Mouse (Mus musculus): Measurements from ENCODE around the gene Chd6. TPM values are rescaled to one million over a fixed set of nuclear protein-coding genes. Genes with fewer than 3 reads are reported as not detected.

The Chd6 gene
- total RNA-seq, 2 experiments from 2014 or later: 18.0 to 21.0 TPM

- DNase-seq: no peak
- TF ChIP-seq CTCF (IDR thresholded peaks at IDR 0.05): no peak
- peak within 1 kb of the TSS; percentile 71 for H3K4me3 ChIP-seq
- H3K27ac ChIP-seq: peak within 1 kb of the TSS; percentile 17; the same call in 1 of the 2 replicates
- intact Hi-C loops (cut with DNase I): no loop called here
Observed at GRCm38 (mm10) chr2:160912231-160912671, 196.6 kb downstream of the Chd6 start, which contains the start of gene Emilin3. TSS of gene Emilin3 (minus strand) at chr2:160912328.

- H3K27ac ChIP-seq: peak overlapping the region; percentile 17; the same call in 1 of the 2 replicates
- intact Hi-C loops (cut with DNase I): no loop called here
- TF ChIP-seq CTCF (IDR thresholded peaks at IDR 0.05): no peak
- peak overlapping the region; percentile 71 for H3K4me3 ChIP-seq
- DNase-seq: peak; percentile 60
Observed at GRCm38 (mm10) chr2:160911558-160912201, 197.2 kb downstream of the Chd6 start.

GRCm38 (mm10) chr2:160910633-160911032 is 198.2 kb downstream of the Chd6 start:
- Histone ChIP-seq H3K27ac (no peak overlapping the region), H3K4me3 (no peak overlapping the region)
- no peak for TF ChIP-seq CTCF (IDR thresholded peaks at IDR 0.05)
- intact Hi-C loops (cut with DNase I): no loop called here
- DNase-seq: no peak

GRCm38 (mm10) chr2:160908607-160909006 is 200.3 kb downstream of the Chd6 start:
- H3K4me3 ChIP-seq: no peak overlapping the region
- no peak for TF ChIP-seq CTCF (IDR thresholded peaks at IDR 0.05)
- no peak overlapping the region for H3K27ac ChIP-seq
- intact Hi-C loops (cut with DNase I): no loop called here
- peak; percentile 71 for DNase-seq

GRCm38 (mm10) chr2:160906101-160906500 is 202.8 kb downstream of the Chd6 start:
- TF ChIP-seq CTCF (IDR thresholded peaks at IDR 0.05): no peak
- intact Hi-C loops (cut with DNase I): no loop called here
- H3K4me3 ChIP-seq: no peak overlapping the region
- H3K27ac ChIP-seq: no peak overlapping the region
- no peak for DNase-seq

- intact Hi-C loops (cut with DNase I): no loop called here
- DNase-seq: no peak
- no peak overlapping the region for H3K4me3 ChIP-seq
- TF ChIP-seq CTCF (IDR thresholded peaks at IDR 0.05): no peak
- H3K27ac ChIP-seq: no peak overlapping the region
Observed at GRCm38 (mm10) chr2:160905301-160905700, 203.6 kb downstream of the Chd6 start.

GRCm38 (mm10) chr2:160901656-160902412 is 207.0 kb downstream of the Chd6 start:
- intact Hi-C loops (cut with DNase I): no loop called here
- DNase-seq: no peak

More at GRCm38 (mm10) chr2:160901656-160902412, 207.0 kb downstream of the Chd6 start:
- no peak for TF ChIP-seq CTCF (IDR thresholded peaks at IDR 0.05)
- no peak overlapping the region for H3K27ac ChIP-seq
- H3K4me3 ChIP-seq: no peak overlapping the region

Other genes with a start within 250 kb of the Chd6 start
- gene Zhx3, start 236.1 kb downstream of the Chd6 start, total RNA-seq (2021): 10 to 100 TPM; 24.2 to 29.0 TPM
- 1 to 10 TPM; 3.2 to 5.0 TPM for gene Lpin3, start 228.4 kb downstream of the Chd6 start, total RNA-seq (2021)
- under 1 TPM; 0.20 to 0.23 TPM for gene Emilin3, start 196.7 kb downstream of the Chd6 start, total RNA-seq (2021)

All from gastrocnemius, adult 2 months (tissue).